Mouse (Mus musculus): ENCODE measurements at regions not wholly inside any gene's neighbourhood (a gene's known extent, or its start where the extent isn't known, plus 50 kb on each side); places are given as distances from the start of the nearest gene placed in this dataset.

DNA sequence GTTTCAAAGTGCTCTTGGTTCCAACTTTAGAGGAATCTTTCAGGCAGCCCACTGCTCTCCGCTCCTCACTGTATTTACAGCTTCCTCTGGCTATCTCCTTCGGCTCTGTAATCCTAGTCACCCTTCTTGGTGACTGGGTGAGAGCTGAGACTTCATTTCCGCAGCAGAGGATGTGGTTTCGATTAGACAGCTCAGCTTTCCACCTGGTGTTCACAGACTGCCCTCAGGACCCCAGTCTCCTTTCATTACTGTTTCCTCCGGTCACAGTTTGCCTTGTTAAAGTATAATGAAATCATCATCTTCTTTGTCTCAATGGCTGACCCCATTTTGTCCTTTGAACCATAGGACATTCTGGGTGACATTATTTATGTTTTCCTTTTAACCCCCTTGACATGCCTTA, 595.9 kb downstream of the Slc22a22 start:
- TF ChIP-seq CTCF (IDR thresholded peaks at IDR 0.05; ENCODE audit: control insufficient read depth, insufficient read depth, insufficient replicate concordance, low read depth, low read length): no peak
- TF ChIP-seq POLR2A (IDR thresholded peaks at IDR 0.05; ENCODE audit: control insufficient read depth, low read depth, low read length): no peak

All from testis, adult 2 months (tissue).